Mouse (Mus musculus) adrenal gland, postnatal 4 days (tissue): Measurements from ENCODE around the gene Casc3. TPM values are rescaled to one million over a fixed set of nuclear protein-coding genes. Genes with fewer than 3 reads are reported as not detected.
"Not testable (repeated sequence)": the region's sequence is repeated elsewhere in the genome, so short reads cannot be mapped to it uniquely, and the experiment has no call there.

Source experiments
- DNase-seq, 2 experiments: peaks; one replicate each; pipeline ENCODE4 v3.0.0; 2021 to 2022; ENCODE audit warnings: low spot score in 2 of 2, mixed read lengths in 2 of 2
- total RNA-seq, 2 experiments: library from RNA; stranded (reverse); gene quantifications; 2 replicates each; pipeline ENCODE4 v1.2.3; 2021

The Casc3 gene
- total RNA-seq, 2 experiments from 2014 or later: 45.2 to 54.8 TPM

DNA sequence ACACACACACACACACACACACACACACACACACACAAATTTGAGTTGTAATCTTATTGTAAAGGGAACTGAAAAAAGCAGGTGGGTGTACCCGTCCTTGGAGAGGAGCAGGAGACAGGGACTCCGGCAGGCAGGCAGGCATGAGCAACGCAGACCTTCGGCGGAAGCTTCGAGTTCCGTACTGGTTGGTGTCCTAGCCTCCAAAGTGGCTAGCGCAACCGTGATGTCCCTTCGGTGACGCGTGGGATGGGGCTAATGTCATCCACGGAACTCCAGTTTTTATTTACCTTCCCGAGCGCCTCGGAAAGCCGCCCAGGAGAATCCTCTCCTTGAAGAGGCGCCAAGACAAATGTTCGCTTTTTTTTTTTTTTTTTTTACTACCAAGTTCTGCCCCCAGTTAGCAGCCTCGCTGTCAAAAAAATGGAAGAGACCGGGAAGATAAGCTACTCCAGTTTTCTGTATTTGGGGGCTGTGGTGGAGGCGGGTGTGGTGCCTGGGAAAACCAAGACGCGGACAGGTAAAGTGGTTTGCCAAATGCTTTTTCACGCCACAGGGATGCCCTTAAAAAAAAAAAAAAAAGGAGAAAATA, 15.4 kb upstream of the Casc3 start:
- no peak for DNase-seq

DNA sequence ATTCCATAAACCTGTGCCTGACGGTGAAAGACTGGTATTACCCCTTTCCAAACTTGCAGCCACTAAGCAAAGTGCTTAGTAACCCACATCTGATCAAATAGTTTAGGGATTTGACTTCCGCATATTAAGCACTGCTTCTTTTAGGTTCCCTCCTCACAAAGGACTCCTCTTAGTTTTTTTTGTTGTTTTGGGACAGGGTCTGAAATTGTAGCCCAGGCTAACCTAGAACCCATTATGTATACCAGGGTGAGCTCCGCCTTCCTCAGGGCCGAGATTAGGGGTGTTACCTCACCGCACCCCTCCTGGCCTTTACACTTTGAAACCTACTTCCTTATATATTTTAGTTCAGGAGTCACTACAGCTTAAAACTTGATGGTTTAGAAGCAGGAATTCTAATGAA, 14.9 kb upstream of the Casc3 start:
- no peak for DNase-seq

DNA sequence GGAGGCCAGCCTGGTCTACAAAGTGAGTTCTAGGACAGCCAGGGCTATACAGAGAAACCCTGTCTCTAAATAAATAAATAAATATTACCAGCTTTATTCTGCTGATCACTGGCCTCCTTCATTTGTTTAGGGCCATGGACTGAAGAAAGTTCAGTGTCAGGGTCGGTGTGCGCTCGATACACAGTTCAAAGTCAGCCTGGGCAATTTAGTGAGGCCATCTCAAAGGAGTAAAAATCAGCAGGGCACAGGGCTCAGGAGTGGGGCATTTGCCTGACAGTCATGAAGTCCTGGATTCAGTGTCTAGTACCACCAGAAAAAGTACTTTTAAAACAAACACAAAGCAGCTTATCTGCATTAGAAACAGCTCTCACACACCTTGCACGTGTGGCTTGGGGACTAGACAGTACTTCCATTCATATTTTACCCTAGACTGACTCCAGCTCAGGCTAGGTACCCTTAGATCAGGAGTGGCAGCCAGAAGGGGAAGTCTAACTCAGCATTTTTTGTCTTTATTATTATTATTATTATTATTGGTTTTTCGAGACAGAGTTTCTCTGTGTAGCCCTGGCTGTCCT, 14.0 kb upstream of the Casc3 start:
- DNase-seq: no peak

DNA sequence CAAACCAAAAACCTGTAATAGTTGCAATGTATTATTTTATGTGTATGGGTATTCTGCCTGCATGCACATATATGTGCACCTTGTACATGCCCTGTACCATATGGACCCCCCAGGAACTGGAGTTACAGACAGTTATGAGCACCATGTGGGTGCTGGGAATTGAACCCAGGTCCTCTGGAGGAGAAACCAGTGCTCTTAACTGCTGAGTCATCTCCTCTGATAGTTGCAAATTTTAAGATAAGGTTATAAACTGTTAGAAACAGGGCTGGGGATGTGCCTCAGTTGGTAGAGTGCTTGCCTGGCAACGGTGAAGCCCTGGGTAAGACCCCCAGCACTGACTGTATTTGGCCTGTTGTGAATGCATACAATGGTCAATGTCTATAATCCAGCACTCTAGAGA, 13.3 kb upstream of the Casc3 start:
- DNase-seq: no peak

DNA sequence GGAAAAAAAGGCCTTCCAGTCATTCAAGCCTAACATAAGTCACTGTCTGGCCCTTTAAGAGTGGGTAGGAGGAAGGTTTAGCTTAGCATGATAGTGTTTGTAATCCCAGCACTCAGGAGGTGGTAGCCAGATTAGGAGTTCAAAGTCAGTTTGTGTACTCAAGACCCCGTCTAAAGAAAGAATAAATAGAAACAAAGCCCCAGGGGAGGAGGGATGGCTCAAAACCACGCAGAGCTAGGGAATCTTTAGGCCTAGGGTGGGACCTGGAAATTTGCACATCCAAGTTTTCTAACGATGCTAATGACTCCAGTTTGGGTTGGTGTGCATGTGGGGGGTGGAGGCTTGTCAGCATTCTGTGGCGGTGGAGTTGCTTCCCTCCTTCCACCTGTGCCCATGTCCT, 12.6 kb upstream of the Casc3 start:
- no peak for DNase-seq

DNA sequence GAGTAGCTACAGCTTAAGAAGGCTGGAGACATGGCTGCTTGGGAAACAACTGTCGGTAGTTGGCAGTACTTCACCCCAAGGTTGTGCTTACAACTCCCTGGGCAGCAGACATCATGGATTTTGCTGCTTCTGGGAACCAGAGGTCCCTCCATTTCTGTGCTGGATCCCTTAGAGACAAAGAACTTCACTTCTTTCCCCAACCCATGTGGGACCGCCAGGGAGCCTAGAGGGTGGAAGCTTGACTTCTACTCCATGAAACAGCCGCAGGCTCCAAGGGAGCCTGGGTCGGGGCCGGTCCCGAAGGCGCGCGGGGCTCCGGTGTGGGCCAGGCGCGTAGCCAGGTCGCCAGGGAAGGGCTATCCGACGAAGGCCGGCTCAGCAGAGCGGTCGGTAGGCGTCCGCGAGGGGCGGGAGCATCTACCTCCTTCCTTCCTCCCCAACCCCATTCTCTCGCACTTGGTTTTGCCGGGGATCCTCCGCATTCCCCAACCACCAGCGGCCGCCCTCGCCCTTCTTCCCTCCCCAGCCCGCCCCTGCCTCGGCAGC, 10.2 kb upstream of the Casc3 start:
- peak in 1 of 2 experiments; percentile 62 for DNase-seq

DNA sequence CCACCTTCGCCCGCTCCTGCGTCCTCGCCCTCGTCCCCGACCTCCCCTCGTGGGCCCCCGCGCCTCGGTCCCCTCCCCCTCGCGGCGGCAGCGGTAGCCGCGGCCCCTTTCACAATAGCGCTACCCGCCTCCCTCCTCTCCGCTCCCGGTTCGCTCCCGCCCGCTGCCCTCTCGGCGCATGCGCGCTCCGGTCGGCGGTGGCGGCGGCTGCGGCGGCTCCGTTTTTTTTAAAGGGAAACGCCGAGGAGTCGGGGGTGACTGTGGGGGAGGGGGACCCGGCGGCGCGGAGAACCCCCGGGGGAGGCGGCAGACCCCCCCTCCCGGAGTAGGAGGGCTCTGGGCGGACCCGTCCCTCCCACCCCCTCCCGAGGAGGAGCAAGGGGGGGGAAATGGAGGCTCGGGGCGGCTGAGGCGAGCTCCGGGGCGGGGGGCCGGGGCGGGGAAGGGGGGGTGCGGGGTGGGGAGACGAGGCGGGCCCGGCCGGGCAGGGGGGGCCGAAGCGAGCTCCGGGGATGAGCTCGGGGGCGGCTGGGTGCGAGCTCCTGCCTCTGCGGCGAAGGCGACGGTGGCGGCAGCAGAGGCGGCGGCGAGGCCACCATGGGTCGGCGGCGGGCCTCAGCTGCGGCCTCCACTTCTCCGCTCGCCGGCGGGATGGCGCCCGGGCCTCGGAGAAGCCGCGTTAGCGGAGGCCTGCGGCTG, 9.5 kb upstream of the Casc3 start, which contains the start of gene Msl1:
Gene Msl1 (plus strand): TSS at position 502 of the 699 bp plus-strand sequence.
- DNase-seq: peak; percentile 78 to 84

DNA sequence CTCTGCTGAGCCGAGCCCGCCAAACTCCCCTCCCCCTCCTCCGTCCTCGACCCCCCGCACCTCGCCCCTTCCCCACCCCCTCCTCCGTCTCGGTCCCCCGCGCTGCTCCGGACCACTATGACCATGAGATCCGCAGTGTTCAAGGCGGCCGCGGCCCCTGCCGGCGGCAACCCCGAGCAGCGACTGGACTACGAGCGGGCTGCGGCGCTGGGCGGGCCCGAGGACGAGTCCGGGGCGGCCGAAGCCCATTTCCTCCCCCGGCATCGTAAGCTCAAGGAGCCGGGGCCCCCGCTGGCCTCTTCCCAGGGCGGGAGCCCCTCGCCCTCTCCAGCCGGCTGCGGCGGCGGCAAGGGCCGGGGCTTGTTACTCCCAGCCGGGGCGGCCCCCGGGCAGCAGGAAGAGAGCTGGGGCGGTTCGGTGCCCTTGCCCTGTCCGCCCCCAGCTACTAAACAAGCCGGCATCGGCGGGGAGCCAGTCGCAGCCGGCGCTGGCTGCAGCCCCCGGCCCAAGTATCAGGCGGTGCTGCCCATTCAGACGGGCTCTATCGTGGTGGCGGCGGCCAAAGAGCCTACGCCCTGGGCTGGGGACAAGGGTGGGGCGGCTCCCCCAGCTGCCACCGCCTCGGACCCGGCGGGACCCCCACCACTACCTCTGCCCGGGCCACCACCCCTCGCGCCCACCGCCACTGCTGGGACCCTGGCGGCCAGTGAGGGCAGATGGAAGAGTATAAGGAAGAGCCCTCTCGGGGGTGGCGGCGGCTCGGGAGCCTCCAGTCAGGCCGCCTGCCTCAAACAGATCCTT, 8.8 kb upstream of the Casc3 start:
- peak in 1 of 2 experiments; percentile 22 for DNase-seq

DNA sequence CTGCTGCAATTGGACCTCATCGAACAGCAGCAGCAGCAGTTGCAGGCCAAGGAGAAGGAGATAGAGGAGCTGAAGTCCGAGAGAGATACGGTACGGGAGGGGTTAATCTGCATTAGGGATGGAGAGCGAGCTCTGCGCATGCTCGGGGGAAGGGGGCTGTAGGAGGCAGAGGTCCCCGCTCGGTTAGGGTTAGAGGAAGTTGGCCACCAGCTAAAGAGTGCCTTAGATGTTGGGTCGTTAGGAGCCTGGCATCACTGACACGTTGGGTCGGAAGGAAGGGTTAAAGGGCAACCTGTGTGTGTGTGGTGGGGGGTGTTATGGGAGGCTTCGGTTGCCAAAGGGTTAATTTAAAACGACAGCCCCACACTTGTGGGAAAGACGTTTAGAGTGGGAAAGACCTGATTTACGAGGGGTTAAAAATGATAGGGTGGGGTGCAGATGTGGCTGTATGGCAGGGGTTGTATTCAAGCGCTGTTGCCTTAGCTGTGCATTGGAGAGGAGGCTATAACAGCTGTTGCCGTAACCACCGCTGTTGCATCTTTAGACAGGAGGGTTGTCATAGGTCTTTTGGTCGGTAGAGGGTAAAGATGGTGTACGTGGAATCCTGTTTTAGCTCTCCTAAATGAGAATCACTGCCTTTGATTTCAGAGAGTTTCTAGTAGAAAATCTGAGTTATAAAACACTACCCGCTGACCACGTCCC, 8.0 kb upstream of the Casc3 start:
- peak in 1 of 2 experiments; percentile 59 for DNase-seq

DNA sequence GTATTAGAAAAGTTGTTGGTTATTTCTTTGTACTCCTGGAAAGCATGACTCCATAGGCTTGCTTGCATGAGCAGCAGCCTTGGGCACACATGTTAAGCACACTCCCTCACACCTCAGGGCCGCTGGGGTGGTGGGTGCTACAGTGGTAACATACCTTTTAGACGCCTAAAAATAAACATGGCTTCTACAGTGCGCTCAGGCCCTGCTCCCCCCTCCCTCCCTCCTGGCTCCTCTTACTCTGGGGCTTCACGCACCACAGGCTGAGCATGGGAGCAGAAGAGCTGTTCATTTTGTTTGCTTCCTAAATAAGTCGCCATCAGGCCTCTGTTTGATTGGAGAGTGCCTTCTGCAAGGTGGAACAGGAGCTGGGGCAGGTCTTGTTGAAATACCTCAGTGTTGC, 7.4 kb upstream of the Casc3 start:
- no peak for DNase-seq

DNA sequence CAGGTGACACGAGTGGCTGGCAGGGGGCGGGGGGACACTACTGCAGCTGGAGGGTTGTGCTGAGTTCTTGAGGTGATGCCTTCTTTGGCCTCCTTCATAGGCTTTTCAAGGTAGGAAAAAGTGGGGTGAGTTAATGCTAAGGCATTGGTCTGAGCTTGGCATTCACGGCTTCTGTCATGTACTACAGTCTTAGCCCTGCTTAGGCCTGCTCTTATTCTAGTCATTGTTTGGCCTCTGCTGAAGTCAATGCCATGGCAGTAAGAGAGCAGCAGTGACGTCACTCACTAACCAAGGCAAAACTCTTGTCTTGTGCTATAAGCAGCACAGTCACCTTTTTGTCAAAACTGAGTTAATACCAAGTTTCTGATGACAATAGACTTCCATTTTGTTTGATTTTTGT, 6.8 kb upstream of the Casc3 start:
- no peak for DNase-seq

DNA sequence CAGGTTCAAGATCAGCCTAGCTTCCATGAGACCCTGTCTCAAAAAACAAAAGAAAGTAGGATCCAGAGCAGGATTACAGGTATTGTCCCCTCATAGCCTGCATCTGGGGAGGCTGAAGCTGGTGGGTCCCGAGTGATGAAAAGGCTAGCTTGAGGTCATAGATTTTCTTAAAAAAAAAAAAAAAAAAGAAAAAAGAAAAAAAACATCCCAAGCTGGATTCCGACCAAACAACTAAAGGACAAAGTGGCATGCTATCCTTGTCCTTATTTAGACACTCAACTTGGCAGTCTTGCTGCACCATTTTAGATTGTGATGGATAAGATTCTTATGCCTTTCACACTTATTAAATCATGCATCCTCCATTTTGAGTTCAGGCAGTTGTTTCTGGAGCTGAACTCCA, 3.7 kb downstream of the Casc3 start:
- no peak for DNase-seq

DNA sequence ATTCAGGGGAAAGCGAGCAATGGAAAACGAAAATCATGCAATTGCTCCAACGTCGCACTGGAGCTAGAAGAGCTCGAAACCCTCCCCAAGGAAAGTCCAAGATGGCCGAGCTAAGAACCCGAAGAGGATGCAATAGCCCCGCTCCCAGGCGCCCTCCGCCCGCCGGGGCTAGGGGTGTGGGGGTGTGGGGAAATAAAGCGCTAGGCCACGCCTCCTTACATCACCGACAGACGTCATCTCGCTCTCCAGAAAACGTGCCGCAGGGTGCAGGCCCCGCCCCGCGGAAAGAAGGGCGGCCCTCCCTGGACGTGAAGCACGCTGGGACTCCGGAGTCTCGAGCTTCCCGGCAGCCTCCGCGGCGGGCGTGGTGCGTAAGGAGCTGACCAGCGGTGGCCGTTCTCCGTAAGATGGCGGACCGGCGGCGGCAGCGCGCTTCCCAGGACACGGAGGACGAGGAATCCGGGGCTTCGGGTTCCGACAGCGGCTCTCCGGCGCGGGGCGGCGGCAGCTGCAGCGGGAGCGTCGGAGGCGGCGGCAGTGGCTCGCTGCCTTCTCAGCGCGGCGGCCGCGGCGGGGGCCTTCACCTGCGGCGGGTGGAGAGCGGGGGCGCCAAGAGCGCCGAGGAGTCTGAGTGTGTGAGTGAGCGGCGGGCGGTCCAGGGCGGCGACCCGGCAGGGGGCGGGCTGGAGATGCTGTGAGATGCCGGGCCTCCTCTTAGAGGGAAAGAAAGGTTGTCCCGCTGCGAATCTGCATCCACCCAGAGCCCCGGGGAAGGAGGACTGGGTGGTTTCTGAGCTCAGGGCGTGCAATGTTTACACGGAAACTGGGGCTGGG, 5.0 kb downstream of the Casc3 start:
- DNase-seq: peak; percentile 95 to 98

DNA sequence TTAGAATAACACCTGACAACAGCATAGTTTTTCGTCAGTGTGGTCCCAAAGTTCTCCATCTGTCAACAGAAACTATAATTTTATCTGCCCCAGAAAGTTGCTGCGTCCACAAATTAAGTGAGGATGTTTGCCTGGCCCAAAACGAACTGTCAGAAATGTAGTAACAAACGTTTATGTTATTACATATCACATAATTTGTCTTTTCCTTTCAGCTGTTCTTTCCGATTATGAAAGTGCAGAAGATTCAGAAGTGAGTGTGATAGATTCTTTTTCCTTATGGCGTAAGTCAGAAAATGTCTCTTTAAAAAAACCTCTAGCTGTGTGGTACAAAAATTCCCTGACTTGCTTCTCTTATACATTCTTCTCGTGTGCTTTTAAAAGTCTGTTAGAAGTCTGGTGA, 6.0 kb downstream of the Casc3 start:
- no peak for DNase-seq

DNA sequence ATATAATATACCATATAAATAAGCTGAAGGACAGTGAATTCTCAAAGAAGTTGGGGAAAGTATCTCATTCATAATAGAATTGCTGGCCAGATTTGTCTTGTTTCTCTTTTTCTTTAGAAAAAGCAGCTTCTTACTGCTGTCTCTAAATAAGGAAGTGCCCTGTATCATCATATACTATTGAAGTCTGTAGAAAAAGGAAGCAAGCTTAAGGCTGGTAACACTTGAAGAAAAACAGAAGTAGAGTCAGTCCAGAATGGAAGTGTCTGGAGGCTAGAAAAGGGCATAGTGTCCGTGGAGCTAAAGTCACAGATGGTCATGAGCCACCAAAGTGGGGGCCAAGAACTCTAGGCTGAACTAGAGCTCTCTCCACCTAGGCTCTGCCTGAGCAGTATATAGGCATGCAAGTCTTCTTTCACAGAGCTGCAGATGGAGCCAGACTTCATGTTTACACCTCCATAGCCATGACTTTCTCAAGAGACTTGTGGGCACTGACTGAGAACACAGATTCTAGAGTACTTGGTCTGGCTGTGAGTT, 12.1 kb downstream of the Casc3 start:
- no peak for DNase-seq

DNA sequence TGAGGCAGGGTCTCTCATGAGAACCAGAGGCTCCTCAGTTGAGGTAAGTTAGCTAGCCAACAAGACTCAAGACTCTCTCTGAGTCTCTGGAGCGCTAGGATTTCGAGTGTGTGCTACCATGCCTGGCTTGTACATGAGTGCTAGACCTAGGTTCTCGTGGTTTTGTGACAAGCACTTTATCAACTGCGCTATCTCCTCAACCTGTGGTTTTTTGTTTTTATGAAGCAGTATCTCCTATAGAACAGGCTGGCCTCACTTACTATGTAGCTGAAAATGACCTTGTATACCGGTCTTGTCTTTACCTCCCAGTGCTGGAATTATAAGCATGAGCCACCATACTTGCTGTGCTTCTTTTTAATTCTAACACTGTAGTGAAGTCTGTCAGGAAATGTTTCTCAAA, 16.3 kb downstream of the Casc3 start:
- DNase-seq: no peak

DNA sequence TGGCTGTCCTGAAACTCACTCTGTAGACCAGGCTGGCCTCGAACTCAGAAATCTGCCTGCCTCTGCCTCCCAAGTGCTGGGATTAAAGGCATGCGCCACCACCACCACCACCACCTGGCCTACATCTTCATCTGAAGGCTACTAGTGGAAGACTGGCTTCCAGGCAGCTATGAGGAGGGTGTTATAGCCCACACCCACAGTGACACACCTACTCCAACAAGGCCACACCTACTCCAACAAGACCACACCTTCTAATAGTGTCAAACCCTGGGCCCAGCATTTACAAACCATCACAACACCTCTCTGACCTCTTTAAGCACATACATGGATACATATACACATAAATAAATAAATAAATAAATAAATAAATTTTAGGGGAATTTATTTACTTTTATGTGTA, 21.4 kb downstream of the Casc3 start:
- not testable (repeated sequence) for DNase-seq

DNA sequence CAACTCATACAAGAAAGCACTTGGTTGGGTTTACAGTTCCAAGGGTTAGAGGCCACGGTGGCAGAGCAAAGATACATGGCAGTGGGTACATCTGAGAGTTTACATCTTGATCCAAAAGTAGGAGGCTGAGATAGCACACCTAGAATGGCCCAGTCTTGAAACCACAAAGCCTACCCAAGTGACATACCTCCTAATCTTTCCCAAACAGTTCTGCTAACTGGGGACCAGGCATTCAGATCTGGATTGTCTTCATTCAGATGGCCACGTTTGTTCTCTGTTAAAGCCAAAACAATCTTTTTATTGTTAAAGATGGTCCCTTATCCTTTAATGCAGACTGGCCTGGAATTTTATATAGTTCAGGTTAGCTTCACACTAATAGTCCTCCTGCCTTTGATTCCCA, 23.2 kb downstream of the Casc3 start:
- DNase-seq: no peak

DNA sequence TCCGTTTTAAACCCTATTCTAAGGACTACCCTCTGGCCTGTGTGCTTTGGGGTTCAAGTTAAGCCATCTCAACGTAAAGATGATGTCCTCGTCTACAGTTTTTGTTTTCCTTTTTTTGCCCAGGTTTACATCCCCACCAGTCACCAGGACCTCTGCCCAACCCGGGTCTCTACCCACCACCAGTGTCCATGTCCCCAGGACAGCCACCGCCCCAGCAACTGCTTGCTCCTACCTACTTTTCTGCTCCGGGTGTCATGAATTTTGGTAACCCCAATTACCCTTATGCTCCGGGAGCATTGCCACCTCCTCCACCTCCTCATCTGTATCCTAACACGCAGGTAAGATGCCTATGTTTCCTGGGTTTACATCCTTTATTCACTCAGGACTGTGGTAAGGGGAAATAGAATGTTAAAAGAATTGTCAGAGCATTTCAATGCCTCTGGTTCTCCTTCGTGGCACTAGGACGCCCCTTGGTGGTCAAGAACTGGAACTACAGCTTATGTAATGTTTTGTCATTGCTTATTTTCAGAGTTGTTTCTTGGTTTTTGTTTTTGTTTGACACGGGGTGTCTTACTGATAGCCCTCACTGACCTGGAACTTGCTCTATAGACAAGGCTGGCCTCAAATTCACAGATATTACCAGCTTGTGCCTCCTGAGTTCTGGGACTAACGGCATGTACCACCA, 24.5 kb downstream of the Casc3 start:
- no peak for DNase-seq
